Mouse (Mus musculus) fibroblast of lung, adult 2 months (primary cell): ENCODE data around the gene Ergic1.

Experiments
- DNase-seq: peaks from one replicate; pipeline ENCODE4 v3.0.0-alpha.2; 2011; ENCODE audit warnings: low read depth

Ergic1 gene

DNA sequence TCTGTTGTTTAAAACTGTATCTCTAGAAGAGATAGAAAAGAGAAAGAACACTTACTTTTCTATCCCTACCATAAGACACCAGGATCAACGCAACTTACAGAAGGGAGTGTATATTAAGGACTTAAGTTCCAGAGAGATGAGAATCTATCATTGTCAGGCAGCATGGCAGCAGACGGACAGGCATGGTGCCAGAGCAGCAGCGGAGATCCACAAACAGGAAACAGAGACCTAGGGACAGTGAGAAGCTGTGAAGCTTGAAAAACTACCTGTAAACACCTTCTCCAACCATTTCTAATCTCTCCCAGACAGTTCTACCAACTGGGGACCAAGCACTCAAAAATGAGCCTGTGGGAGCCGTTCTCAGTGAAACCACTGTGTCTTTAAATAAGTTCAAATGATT is 142.4 kb downstream of the Ergic1 start:
- no peak for DNase-seq

DNA sequence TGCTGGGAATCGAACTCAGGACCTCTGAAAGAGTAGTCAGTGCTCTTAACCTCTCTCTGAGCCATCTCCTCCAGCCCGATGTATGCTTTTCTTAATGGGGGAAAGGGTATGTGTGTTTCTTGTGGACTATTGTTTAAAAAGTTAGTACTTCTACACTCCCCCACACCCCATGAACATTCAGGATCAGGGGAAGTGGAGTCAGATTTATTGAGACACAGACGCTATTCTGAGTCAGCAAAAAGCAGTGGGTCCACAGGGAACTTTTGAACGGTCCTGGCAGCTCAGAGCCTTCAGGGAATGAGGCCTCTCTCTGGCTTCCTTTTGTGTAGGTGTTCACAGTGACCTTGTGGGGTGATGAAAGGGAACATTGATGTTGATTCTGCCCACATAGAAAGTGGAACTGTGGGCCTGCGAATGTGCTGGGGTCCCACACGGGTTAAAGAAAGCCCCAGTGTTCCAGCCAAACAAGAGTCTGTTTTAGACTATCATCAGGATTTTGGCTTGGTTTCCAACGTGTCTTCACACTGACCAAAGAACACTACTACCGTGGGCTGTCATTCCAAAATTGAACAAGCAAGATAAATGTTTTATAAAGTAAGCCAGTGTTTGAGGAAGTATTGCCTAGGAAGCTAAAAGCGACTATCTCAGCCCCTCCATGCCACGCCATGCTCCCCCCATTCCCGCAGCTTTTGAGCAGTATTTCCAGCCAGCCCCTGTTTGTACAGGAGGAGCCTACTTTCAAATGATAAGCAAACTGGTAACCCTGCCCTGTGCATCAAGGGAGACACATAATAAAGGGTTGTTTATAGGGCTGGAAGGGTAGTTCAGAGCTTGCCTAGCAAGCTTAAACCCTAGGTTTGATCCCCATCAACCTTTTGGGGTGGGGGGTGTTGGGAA is 144.4 kb downstream of the Ergic1 start:
- DNase-seq, result no peak
